Mouse (Mus musculus) thymus, postnatal 10 days (tissue): Measurements from ENCODE around the gene Banp.

ENCODE experiments used
- DNase-seq, 2 experiments: peaks; one replicate each; pipeline ENCODE4 v3.0.0; 2021; ENCODE audit warnings: low spot score in 2 of 2

The Banp gene

GRCm38 (mm10) chr8:122058951-122059350, 109.4 kb downstream of the Banp start:
- DNase-seq: no peak

GRCm38 (mm10) chr8:122062508-122063223, 113.1 kb downstream of the Banp start:
- DNase-seq: no peak

- no peak for DNase-seq
Measured at GRCm38 (mm10) chr8:122064353-122064752, 114.8 kb downstream of the Banp start.

GRCm38 (mm10) chr8:122067783-122068505, 118.4 kb downstream of the Banp start:
- DNase-seq: no peak

GRCm38 (mm10) chr8:122068609-122069008, 119.1 kb downstream of the Banp start:
- DNase-seq: no peak

GRCm38 (mm10) chr8:122069281-122069680, 119.7 kb downstream of the Banp start:
- DNase-seq: no peak

- no peak for DNase-seq
Measured at GRCm38 (mm10) chr8:122071193-122071592, 121.6 kb downstream of the Banp start.

- DNase-seq: no peak
Measured at GRCm38 (mm10) chr8:122073964-122074363, 124.4 kb downstream of the Banp start.

GRCm38 (mm10) chr8:122074442-122074841, 124.9 kb downstream of the Banp start:
- DNase-seq: no peak

GRCm38 (mm10) chr8:122074977-122075376, 125.4 kb downstream of the Banp start:
- no peak for DNase-seq

- DNase-seq: no peak
Measured at GRCm38 (mm10) chr8:122076183-122076842, 126.8 kb downstream of the Banp start.

GRCm38 (mm10) chr8:122078321-122078720, 128.8 kb downstream of the Banp start:
- DNase-seq: no peak
